Mouse (Mus musculus) spleen, postnatal 14 days (tissue): ENCODE measurements around the gene Cd2bp2.
"Not testable (repeated sequence)": the region's sequence is repeated elsewhere in the genome, so short reads cannot be mapped to it uniquely, and the experiment has no call there.

Source experiments
- DNase-seq, 2 experiments: peaks; one replicate each; pipeline ENCODE4 v3.0.0; 2021 to 2022; ENCODE audit warnings: low spot score in 2 of 2

Gene Cd2bp2

GRCm38 (mm10) chr7:127190672-127191071 lies 5.2 kb downstream of the Cd2bp2 start:
- DNase-seq, result no peak

- DNase-seq, result no peak
Measured at GRCm38 (mm10) chr7:127188305-127189276, 7.3 kb downstream of the Cd2bp2 start.

GRCm38 (mm10) chr7:127187351-127187750 lies 8.5 kb downstream of the Cd2bp2 start:
- no peak for DNase-seq

- DNase-seq, result no peak
Measured at GRCm38 (mm10) chr7:127185601-127186000, 10.2 kb downstream of the Cd2bp2 start.

GRCm38 (mm10) chr7:127184720-127185119 lies 11.1 kb downstream of the Cd2bp2 start:
- no peak for DNase-seq

- peak in 1 of 2 experiments; percentile 38 for DNase-seq
Measured at GRCm38 (mm10) chr7:127183828-127184227, 12.0 kb downstream of the Cd2bp2 start.

- DNase-seq, result no peak
Measured at GRCm38 (mm10) chr7:127183345-127183744, 12.5 kb downstream of the Cd2bp2 start.

- not testable (repeated sequence) for DNase-seq
Measured at GRCm38 (mm10) chr7:127181724-127182123, 14.1 kb downstream of the Cd2bp2 start.

- no peak for DNase-seq
Measured at GRCm38 (mm10) chr7:127180783-127181182, 15.1 kb downstream of the Cd2bp2 start.

- no peak for DNase-seq
Measured at GRCm38 (mm10) chr7:127176937-127177336, 18.9 kb downstream of the Cd2bp2 start.

- DNase-seq, result no peak
Measured at GRCm38 (mm10) chr7:127166501-127166900, 29.3 kb downstream of the Cd2bp2 start.

GRCm38 (mm10) chr7:127165607-127166493 lies 30.0 kb downstream of the Cd2bp2 start:
- DNase-seq, result no peak

- no peak for DNase-seq
Measured at GRCm38 (mm10) chr7:127164002-127164401, 31.8 kb downstream of the Cd2bp2 start.

GRCm38 (mm10) chr7:127162546-127162945 lies 33.3 kb downstream of the Cd2bp2 start:
- no peak for DNase-seq

- no peak for DNase-seq
Measured at GRCm38 (mm10) chr7:127157548-127157947, 38.3 kb downstream of the Cd2bp2 start.

- no peak for DNase-seq
Measured at GRCm38 (mm10) chr7:127153477-127153876, 42.4 kb downstream of the Cd2bp2 start.

GRCm38 (mm10) chr7:127152464-127152863 lies 43.4 kb downstream of the Cd2bp2 start:
- no peak for DNase-seq

GRCm38 (mm10) chr7:127147901-127148300 lies 47.9 kb downstream of the Cd2bp2 start:
- no peak for DNase-seq

- DNase-seq, result no peak
Measured at GRCm38 (mm10) chr7:127146267-127146603, 49.6 kb downstream of the Cd2bp2 start.

GRCm38 (mm10) chr7:127145387-127146266 lies 50.2 kb downstream of the Cd2bp2 start:
- DNase-seq, result no peak

GRCm38 (mm10) chr7:127144412-127144811 lies 51.4 kb downstream of the Cd2bp2 start:
- DNase-seq, result no peak
